ENCODE assay signal across 7 mouse cellular contexts in the genomic region with DNA sequence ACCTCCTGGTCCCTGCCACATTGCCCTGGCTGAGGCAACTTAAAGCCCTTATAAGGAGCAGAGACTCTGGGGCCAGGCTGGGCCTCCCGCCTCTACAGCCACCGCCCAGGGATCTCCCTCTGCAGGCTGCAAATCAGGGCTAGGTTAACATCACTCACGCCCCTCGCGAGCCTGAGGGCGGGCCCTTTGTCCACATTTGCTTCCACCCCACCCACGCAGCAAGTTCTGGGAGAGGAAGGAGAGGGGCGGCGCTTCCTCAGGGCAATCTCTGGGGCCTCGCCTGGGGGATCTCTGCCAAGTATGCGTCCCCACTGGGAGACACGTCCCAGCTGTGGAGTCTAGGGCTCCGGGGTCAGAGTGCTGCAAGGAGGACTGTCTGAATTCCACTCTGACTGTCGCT. TPM values are rescaled to one million over a fixed set of nuclear protein-coding genes. Genes with fewer than 3 reads are reported as not detected.
DNase-seq lines count a peak whose midpoint lies in the region; TF ChIP-seq lines count a peak whose summit lies in the region.

No protein-coding gene starts in this region.

- no peak for TF ChIP-seq POLR2A in MEL (IDR thresholded peaks at IDR 0.05; ENCODE audit: control insufficient read depth in 1 of 2, insufficient read depth in 1 of 2, low read depth in 1 of 2, low read length in 2 of 2, poor library complexity in 1 of 2)

- no peak overlapping the region for H3K9ac ChIP-seq in MEL (ENCODE audit: control insufficient read depth, low read depth, low read length, poor library complexity, severe bottlenecking)

- no peaks in the 10 kb centered on the region for H3K27me3 ChIP-seq in MEL (ENCODE audit: control insufficient read depth in 1 of 2, insufficient read depth in 2 of 2, low read length in 2 of 2)
- no peaks in the 10 kb centered on the region for H3K27me3 ChIP-seq in forebrain, embryonic 10.5 days (ENCODE audit: poor library complexity, severe bottlenecking)
- H3K27me3 ChIP-seq in limb, embryonic 10.5 days (ENCODE audit: low read depth, poor library complexity, severe bottlenecking), result no peaks in the 10 kb centered on the region
- no peaks in the 10 kb centered on the region; the same call in 1 of the 2 replicates for H3K27me3 ChIP-seq in midbrain, embryonic 10.5 days (ENCODE audit: low read depth, poor library complexity, severe bottlenecking)

- WGBS in forebrain, embryonic 10.5 days, result 6% methylated on average over 14 of the region's 14 CpGs
- WGBS in limb, embryonic 10.5 days, result under 1% methylated on average over 14 of the region's 14 CpGs
- 7% methylated on average over 14 of the region's 14 CpGs for WGBS in midbrain, embryonic 10.5 days

- H3K36me3 ChIP-seq in MEL (ENCODE audit: control insufficient read depth in 1 of 2, insufficient read depth in 2 of 2, low read length in 2 of 2), result peaks cover 0 to 24% of the 10 kb centered on the region in 2 experiments; a peak in 2 of 4 replicates
- H3K36me3 ChIP-seq in forebrain, embryonic 10.5 days (replicated peaks), result peaks cover 27% of the 10 kb centered on the region
- peaks cover 22% of the 10 kb centered on the region for H3K36me3 ChIP-seq in limb, embryonic 10.5 days
- H3K36me3 ChIP-seq in midbrain, embryonic 10.5 days, result peaks cover 28% of the 10 kb centered on the region

- no peak overlapping the region for H3K4me3 ChIP-seq in MEL (ENCODE audit: control insufficient read depth in 1 of 2, insufficient read depth in 1 of 2, low read depth in 2 of 2, low read length in 2 of 2)
- H3K4me3 ChIP-seq in forebrain, embryonic 10.5 days, result peak overlapping the region; percentile 46
- H3K4me3 ChIP-seq in limb, embryonic 10.5 days, result peak overlapping the region; percentile 54
- H3K4me3 ChIP-seq in midbrain, embryonic 10.5 days, result peak overlapping the region; percentile 41

- no peaks in the 10 kb centered on the region; the same call in 1 of the 2 replicates for H3K79me2 ChIP-seq in MEL (ENCODE audit: control insufficient read depth, insufficient read depth, low read length, poor library complexity)

- peak; percentile 85 for DNase-seq in MEL (ENCODE audit: low read depth, low spot score)
- peak; percentile 87 for DNase-seq in adrenal gland, postnatal 25 days
- DNase-seq in forebrain, embryonic 10.5 days (ENCODE audit: extremely low spot score, low spot score), result peak; percentile 56
- peak; percentile 99 for DNase-seq in heart, postnatal 25 days (ENCODE audit: low spot score)
- DNase-seq in limb, embryonic 10.5 days (ENCODE audit: low spot score), result peak; percentile 78
- DNase-seq in midbrain, embryonic 10.5 days (ENCODE audit: low spot score), result peak; percentile 66
- DNase-seq in spleen, postnatal 36 days (ENCODE audit: low spot score in 2 of 2), result peak; percentile 77 to 79

- no peak overlapping the region for H3K27ac ChIP-seq in MEL (ENCODE audit: control insufficient read depth, low read depth, low read length)
- H3K27ac ChIP-seq in forebrain, embryonic 10.5 days, result peak overlapping the region; percentile 82
- H3K27ac ChIP-seq in limb, embryonic 10.5 days, result peak overlapping the region; percentile 86
- peak overlapping the region; percentile 73 for H3K27ac ChIP-seq in midbrain, embryonic 10.5 days (replicated peaks)

- TF ChIP-seq EP300 in MEL (IDR thresholded peaks at IDR 0.05; ENCODE audit: low read depth in 1 of 2, low read length in 2 of 2), result no peak

- no peak for TF ChIP-seq RAD21 in MEL (IDR thresholded peaks at IDR 0.05; ENCODE audit: low read depth, low read length)

- no peaks in the 10 kb centered on the region for H3K9me3 ChIP-seq in MEL (replicated peaks; ENCODE audit: insufficient read depth, low read length)
- no peaks in the 10 kb centered on the region for H3K9me3 ChIP-seq in forebrain, embryonic 10.5 days
- H3K9me3 ChIP-seq in limb, embryonic 10.5 days (replicated peaks), result no peaks in the 10 kb centered on the region
- H3K9me3 ChIP-seq in midbrain, embryonic 10.5 days (replicated peaks), result no peaks in the 10 kb centered on the region

- no peak for TF ChIP-seq CTCF in MEL (IDR thresholded peaks at IDR 0.05 in 2 of 3, conservative IDR thresholded peaks at IDR 0.05 in 1 of 3; ENCODE audit: control insufficient read depth in 1 of 3, insufficient read depth in 1 of 3, low read depth in 2 of 3, low read length in 3 of 3, poor library complexity in 1 of 3, severe bottlenecking in 1 of 3)

- intact Hi-C loops in heart, postnatal 25 days (cut with DNase I), result loop anchor here (2.0 kb wide), 1 partner anchor 18 kb away; no protein-coding TSS in a partner anchor

- peaks cover 5 to 24% of the 10 kb centered on the region in 2 experiments for H3K4me1 ChIP-seq in MEL (ENCODE audit: control insufficient read depth in 1 of 2, insufficient read depth in 2 of 2, low read length in 2 of 2)
- H3K4me1 ChIP-seq in forebrain, embryonic 10.5 days, result peaks cover 44% of the 10 kb centered on the region
- H3K4me1 ChIP-seq in limb, embryonic 10.5 days, result peaks cover 42% of the 10 kb centered on the region
- peaks cover 43% of the 10 kb centered on the region for H3K4me1 ChIP-seq in midbrain, embryonic 10.5 days

TF ChIP-seq in MEL, 35 proteins besides CTCF, POLR2A, EP300 and RAD21:
- TF ChIP-seq ZNF384 (IDR thresholded peaks at IDR 0.05; ENCODE audit: low read depth, low read length) (no peak), SMC3 (IDR thresholded peaks at IDR 0.05; ENCODE audit: low read depth, low read length) (no peak), E2F4 (IDR thresholded peaks at IDR 0.05; ENCODE audit: borderline replicate concordance, low read depth, low read length) (no peak), KAT2A (conservative IDR thresholded peaks at IDR 0.05; ENCODE audit: low read depth, low read length) (no peak), MAZ (IDR thresholded peaks at IDR 0.05; ENCODE audit: low read depth, low read length) (no peak), TAL1 (IDR thresholded peaks at IDR 0.05; ENCODE audit: low read length) (no peak), TCF12 (IDR thresholded peaks at IDR 0.05; ENCODE audit: low read depth, low read length) (no peak), UBTF (IDR thresholded peaks at IDR 0.05; ENCODE audit: borderline replicate concordance, insufficient read depth, low read depth, low read length) (no peak), MXI1 (IDR thresholded peaks at IDR 0.05; ENCODE audit: low read depth, low read length) (no peak), NRF1 (IDR thresholded peaks at IDR 0.05; ENCODE audit: insufficient read depth, low read depth, low read length, poor library complexity, severe bottlenecking) (no peak), MYB (IDR thresholded peaks at IDR 0.05; ENCODE audit: low read depth, low read length) (no peak), JUND (IDR thresholded peaks at IDR 0.05; ENCODE audit: low read depth, low read length) (no peak), POLR2AphosphoS5 (IDR thresholded peaks at IDR 0.05; ENCODE audit: borderline replicate concordance, low read depth, low read length) (no peak), ZC3H11A (IDR thresholded peaks at IDR 0.05; ENCODE audit: low read depth, low read length) (no peak), GATA1 (IDR thresholded peaks at IDR 0.05; ENCODE audit: low read depth, low read length) (no peak)

RNA-seq across cellular contexts. Expression of gene Prkcg, which starts 3.8 kb away (rescaled TPM):
- total RNA-seq in MEL (2012; rRNA removed), result not detected in 2 replicates
- under 1 TPM in 1 of 2 experiments, not detected in 1; 0.10 TPM for polyA plus RNA-seq in MEL (2012; ENCODE audit: insufficient read depth in 1 of 2, insufficient read length in 2 of 2, low read depth in 1 of 2, low replicate concordance in 2 of 2, missing spikeins in 1 of 2)
- 1.0 and 1.2 TPM in 2 replicates for total RNA-seq in adrenal gland, postnatal 25 days (2021)
- 0.71 and 1.2 TPM in 2 replicates for polyA plus RNA-seq in forebrain, embryonic 10.5 days (2016; fragmentation: Nextera tagmentation; extraction: Ambion mirVana)
- 1 to 10 TPM; 1.3 to 3.1 TPM for total RNA-seq in heart, postnatal 25 days (2021)
- polyA plus RNA-seq in limb, embryonic 10.5 days (2016; fragmentation: Nextera tagmentation; extraction: Ambion mirVana), result 0.06 TPM in 1 of 2 replicates, not detected in the other
- 0.71 and 1.2 TPM in 2 replicates for polyA plus RNA-seq in midbrain, embryonic 10.5 days (2016; fragmentation: Nextera tagmentation; extraction: Ambion mirVana)

RNA-seq across cellular contexts. Expression of gene Myadm, which starts 3.9 kb away (rescaled TPM):
- 0.62 and 1.3 TPM in 2 replicates for total RNA-seq in MEL (2012; rRNA removed)
- polyA plus RNA-seq in MEL (2012; ENCODE audit: insufficient read depth in 1 of 2, insufficient read length in 2 of 2, low read depth in 1 of 2, low replicate concordance in 2 of 2, missing spikeins in 1 of 2), result 1 to 10 TPM in 1 of 2 experiments, not detected in 1; 7.4 TPM
- total RNA-seq in adrenal gland, postnatal 25 days (2021), result 64.5 and 71.5 TPM in 2 replicates
- polyA plus RNA-seq in forebrain, embryonic 10.5 days (2016; fragmentation: Nextera tagmentation; extraction: Ambion mirVana), result 20.9 and 25.0 TPM in 2 replicates
- 100 to 1,000 TPM; 157 to 191 TPM for total RNA-seq in heart, postnatal 25 days (2021)
- 23.6 and 29.4 TPM in 2 replicates for polyA plus RNA-seq in limb, embryonic 10.5 days (2016; fragmentation: Nextera tagmentation; extraction: Ambion mirVana)
- 29.6 and 35.1 TPM in 2 replicates for polyA plus RNA-seq in midbrain, embryonic 10.5 days (2016; fragmentation: Nextera tagmentation; extraction: Ambion mirVana)

RNA-seq across cellular contexts. Expression of gene Cacng7, which starts 40.0 kb away (rescaled TPM):
- total RNA-seq in MEL (2012; rRNA removed), result 0.04 TPM in 1 of 2 replicates, not detected in the other
- under 1 TPM in 1 of 2 experiments, not detected in 1; 0.11 TPM for polyA plus RNA-seq in MEL (2012; ENCODE audit: insufficient read depth in 1 of 2, insufficient read length in 2 of 2, low read depth in 1 of 2, low replicate concordance in 2 of 2, missing spikeins in 1 of 2)
- 6.6 and 10.1 TPM in 2 replicates for total RNA-seq in adrenal gland, postnatal 25 days (2021)
- polyA plus RNA-seq in forebrain, embryonic 10.5 days (2016; fragmentation: Nextera tagmentation; extraction: Ambion mirVana), result 1.7 and 2.2 TPM in 2 replicates
- total RNA-seq in heart, postnatal 25 days (2021), result 1 to 10 TPM; 3.5 to 4.3 TPM
- polyA plus RNA-seq in limb, embryonic 10.5 days (2016; fragmentation: Nextera tagmentation; extraction: Ambion mirVana), result 0.67 and 2.4 TPM in 2 replicates
- polyA plus RNA-seq in midbrain, embryonic 10.5 days (2016; fragmentation: Nextera tagmentation; extraction: Ambion mirVana), result 1.7 and 2.7 TPM in 2 replicates

RNA-seq across cellular contexts. Expression of gene Nlrp12, which starts 43.3 kb away (rescaled TPM):
- not detected in 2 replicates for total RNA-seq in MEL (2012; rRNA removed)
- not detected for polyA plus RNA-seq in MEL (2012; ENCODE audit: insufficient read depth in 1 of 2, insufficient read length in 2 of 2, low read depth in 1 of 2, low replicate concordance in 2 of 2, missing spikeins in 1 of 2)
- not detected in 2 replicates for total RNA-seq in adrenal gland, postnatal 25 days (2021)
- not detected in 2 replicates for polyA plus RNA-seq in forebrain, embryonic 10.5 days (2016; fragmentation: Nextera tagmentation; extraction: Ambion mirVana)
- not detected for total RNA-seq in heart, postnatal 25 days (2021)
- not detected in 2 replicates for polyA plus RNA-seq in limb, embryonic 10.5 days (2016; fragmentation: Nextera tagmentation; extraction: Ambion mirVana)
- polyA plus RNA-seq in midbrain, embryonic 10.5 days (2016; fragmentation: Nextera tagmentation; extraction: Ambion mirVana), result not detected in 2 replicates

Comparison
In these comparisons a context has a peak if more than half of its experiments do, and no peak if none do; other contexts are left out.
1. H3K4me3 ChIP-seq: peak in forebrain, embryonic 10.5 days (single experiment), limb, embryonic 10.5 days (single experiment) and midbrain, embryonic 10.5 days (single experiment); none in MEL (0 of 2).
2. Peak in every context shown above with its lines, with median percentiles within 50 percentile points of each other: DNase-seq.